Mouse (Mus musculus): ENCODE measurements around the gene Clta.

DNA sequence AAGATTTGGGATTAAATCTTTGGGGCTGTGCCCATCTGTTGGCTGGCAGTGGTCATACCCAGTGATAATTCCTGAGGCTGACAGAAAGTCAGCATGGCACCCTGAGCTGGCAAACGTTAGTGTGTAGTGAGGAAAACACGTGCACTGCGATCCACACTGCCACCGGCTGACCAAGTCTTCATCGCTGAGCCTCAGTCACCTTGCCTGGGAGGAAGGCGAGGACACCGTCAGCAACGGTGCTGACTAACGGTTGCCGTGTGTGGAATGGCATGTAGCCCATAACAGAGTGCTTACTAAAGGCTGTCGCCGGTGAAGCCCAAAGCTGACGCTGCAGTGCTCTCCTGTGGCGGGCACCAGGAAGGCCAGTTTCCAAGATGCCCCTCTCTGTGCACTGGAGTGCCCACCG is 25.4 kb downstream of the Clta start:
- no peak for TF ChIP-seq EP300 (IDR thresholded peaks at IDR 0.05; ENCODE audit: low read depth)
- no peak for TF ChIP-seq CTCF (IDR thresholded peaks at IDR 0.05; ENCODE audit: low read depth)
